Mouse (Mus musculus) heart, postnatal 25 days (tissue): Measurements from ENCODE around the gene Gm14308. TPM values are rescaled to one million over a fixed set of nuclear protein-coding genes. Genes with fewer than 3 reads are reported as not detected.
"Not testable (repeated sequence)": the region's sequence is repeated elsewhere in the genome, so short reads cannot be mapped to it uniquely, and the experiment has no call there.

Source experiments
- DNase-seq: peaks from one replicate; pipeline ENCODE4 v3.0.0; 2022; ENCODE audit warnings: low spot score
- intact Hi-C: fragments of 180-260 bp; cut with DNase I; formaldehyde crosslinking; loops from one replicate; pipeline ENCODE4 v1.15.1; 2025
- total RNA-seq, 2 experiments: library from RNA; stranded (reverse); gene quantifications; 2 replicates each; pipeline ENCODE4 v1.2.3; 2021

Gene Gm14308
- total RNA-seq: 1 to 10 TPM in 1 of 2 experiments, not detected in 1; 1.1 TPM

DNA sequence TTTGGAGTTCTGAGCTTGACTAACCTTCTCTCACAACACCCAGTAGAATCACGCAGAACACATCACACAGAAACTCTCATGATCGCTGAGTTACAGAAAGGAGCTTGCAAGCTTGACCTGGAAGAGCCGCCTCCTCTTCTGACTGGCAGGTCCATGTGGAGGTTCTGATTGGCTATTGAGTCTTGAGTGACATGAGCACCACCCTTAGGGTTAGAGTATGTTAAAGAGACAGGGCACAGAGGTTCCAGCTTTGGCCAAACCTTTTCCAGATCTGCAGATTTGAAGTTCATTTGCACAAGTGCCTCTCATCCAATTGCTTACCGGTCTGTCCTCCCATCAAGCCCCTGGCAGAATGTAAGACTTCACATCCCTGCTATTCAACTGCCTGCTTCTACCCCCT, at the start of gene Gm14308:
Gene Gm14308, minus strand, starts transcription at position 101 of the 400 bp plus-strand sequence.
- DNase-seq, intact Hi-C loops: not testable (repeated sequence)

DNA sequence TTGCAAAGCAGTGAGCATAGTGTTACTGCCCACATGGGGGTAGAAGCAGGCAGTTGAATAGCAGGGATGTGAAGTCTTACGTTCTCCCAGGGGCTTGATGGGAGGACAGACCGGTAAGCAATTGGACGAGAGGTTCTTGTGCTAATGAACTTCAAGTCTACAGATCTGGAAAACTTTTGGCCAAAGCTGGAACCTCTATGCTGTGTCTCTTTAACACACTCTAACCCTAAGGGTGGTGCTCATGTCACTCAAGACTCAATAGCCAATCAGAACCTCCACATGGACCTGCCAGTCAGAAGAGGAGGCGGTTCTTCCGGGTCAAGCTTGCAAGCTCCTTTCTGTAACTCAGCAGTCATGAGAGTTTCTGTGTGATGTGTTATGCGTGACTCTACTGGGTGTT, 34.1 kb upstream of the Gm14308 start, which contains the start of gene Zfp973:
Gene Zfp973, plus strand, starts transcription at position 301 of the 400 bp plus-strand sequence.
- DNase-seq, intact Hi-C loops: not testable (repeated sequence)

Other genes with a start within 250 kb of the Gm14308 start
- gene Gm14435, start 212.8 kb downstream of the Gm14308 start, total RNA-seq: 10 to 100 TPM; 21.7 to 22.8 TPM
- not detected for gene Gm14434, start 149.6 kb downstream of the Gm14308 start, total RNA-seq
- gene Zfp967, start 115.3 kb downstream of the Gm14308 start, total RNA-seq: not detected
- 10 to 100 TPM; 13.8 to 14.6 TPM for gene Zfp973, start 34.2 kb upstream of the Gm14308 start, total RNA-seq
- 1 to 10 TPM; 5.5 to 8.1 TPM for gene Gm14305, start 72.0 kb upstream of the Gm14308 start, total RNA-seq
- 10 to 100 TPM in 1 of 2 experiments, 1 to 10 TPM in 1; 9.3 to 10.5 TPM for gene Gm14295, start 162.3 kb upstream of the Gm14308 start, total RNA-seq
- gene Gm14408, start 194.8 kb upstream of the Gm14308 start, total RNA-seq: not detected